Mouse (Mus musculus) small intestine, adult 2 months (tissue): ENCODE data around the gene Fam169b.

Experiments used
- CTCF ChIP-seq: fragments of 200-500 bp; IDR thresholded peaks from 2 replicates; pipeline ENCODE4 v1.5.1; 2012; ENCODE audit warnings: low read depth, mild to moderate bottlenecking, control low read depth, inconsistent platforms, low read length, moderate library complexity, mixed read lengths; ENCODE audit not compliant: insufficient replicate concordance, insufficient read length; ENCODE audit errors: extremely low read depth
- POLR2A ChIP-seq: fragments of 200-500 bp; IDR thresholded peaks from 2 replicates; pipeline ENCODE4 v1.6.1; 2012; ENCODE audit warnings: low read depth, mild to moderate bottlenecking, control low read depth, inconsistent platforms, low read length, moderate library complexity

- TF ChIP-seq POLR2A, result no peak
- no peak for TF ChIP-seq CTCF
Observed at GRCm38 (mm10) chr7:68338680-68339079, 65.0 kb downstream of the Fam169b start.
